Mouse (Mus musculus): ENCODE measurements around the gene Slc6a17. TPM values are rescaled to one million over a fixed set of nuclear protein-coding genes. Genes with fewer than 3 reads are reported as not detected.

Slc6a17 gene
- 1.1 TPM for polyA plus RNA-seq (2014; fragmentation: Illumina TruSeq; extraction: RNeasy Lipid Tissue Mini Kit (QIAGEN cat#74804))

DNA sequence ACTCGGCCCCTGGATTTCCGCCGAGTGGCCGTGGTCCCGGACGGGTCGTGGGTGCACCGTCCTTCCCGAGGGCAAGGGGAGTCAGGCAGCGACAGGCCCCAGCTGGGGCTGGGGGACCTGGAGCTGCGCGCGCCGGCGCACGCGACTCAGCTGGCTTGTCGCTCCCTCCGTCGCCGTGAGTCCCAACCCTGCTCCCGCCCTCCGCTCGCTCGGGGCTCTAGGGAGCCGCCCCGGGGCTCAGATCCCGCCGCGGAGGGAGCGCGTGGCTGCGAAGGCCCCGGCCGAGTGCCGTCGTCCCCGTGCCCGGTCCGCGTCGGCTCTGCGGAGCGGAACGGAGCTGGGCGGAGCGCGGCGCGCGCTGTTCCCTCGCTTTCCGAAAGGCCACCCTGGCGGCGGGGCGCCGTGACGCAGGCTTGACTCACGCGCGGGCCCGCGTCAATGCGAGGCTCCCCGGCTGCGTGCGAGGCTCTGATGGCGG, at the start of gene Slc6a17:
TSS of gene Slc6a17 (minus strand) at position 388 of the 478 bp plus-strand sequence.

DNA sequence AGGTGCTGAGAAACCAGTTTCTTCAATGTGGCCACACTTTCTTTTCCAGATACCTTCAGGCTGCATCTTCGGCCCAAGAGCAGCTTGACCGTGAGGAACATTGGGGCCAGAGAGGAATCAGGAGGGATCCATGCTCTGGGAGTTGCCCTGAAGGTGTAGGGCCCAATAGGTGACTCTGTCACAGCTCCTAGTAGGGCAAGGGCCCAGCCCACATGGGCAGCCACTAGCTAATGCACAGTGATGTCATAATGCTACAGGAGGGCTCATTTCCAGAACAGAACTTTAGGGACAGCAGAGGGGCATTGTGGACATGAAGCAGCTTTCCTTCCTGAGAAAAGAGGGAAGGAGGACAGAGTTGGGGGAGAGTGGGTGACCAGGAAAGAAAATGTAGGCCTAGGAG, 37.0 kb upstream of the Slc6a17 start, which contains the start of gene Ubl4b:
TSS of gene Ubl4b (minus strand) at position 232 of the 400 bp plus-strand sequence.

DNA sequence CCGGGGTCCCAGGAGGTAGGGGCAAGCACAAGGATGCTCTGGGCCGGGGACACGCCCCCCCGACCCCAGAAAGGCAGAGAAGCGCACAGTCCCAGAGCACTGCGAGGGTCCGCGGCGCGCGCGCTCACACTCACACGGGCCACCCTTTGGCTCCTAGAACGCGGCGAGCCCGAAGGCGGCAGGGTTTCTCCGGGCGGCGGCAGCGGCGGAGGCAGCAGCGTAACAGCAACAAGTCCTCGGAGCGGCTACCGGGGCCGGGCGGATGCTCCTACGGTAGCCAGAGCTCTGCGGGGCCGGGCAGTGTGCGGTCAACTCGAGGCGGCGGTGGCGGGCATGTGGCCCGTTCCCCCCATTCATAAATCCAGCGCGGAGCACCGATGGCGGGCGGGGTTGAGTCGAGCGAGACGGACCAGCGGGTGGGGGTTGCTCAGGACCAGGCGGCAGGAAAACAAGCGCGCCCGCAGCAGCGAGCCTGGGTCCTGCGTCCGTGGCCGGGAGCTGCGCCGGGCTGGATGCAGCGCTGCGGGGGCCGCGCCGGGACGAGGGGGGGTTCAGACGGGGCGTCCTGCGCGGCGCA, 58.5 kb downstream of the Slc6a17 start, which contains the start of gene Kcnc4:
TSS of gene Kcnc4 (minus strand) at position 357 of the 577 bp plus-strand sequence.

Other genes starting within 250 kb of the Slc6a17 start
- 150 TPM for gene Lamtor5, start 239.2 kb downstream of the Slc6a17 start, polyA plus RNA-seq (2014; fragmentation: Illumina TruSeq; extraction: RNeasy Lipid Tissue Mini Kit (QIAGEN cat#74804))
- gene Slc16a4, start 226.8 kb downstream of the Slc6a17 start, polyA plus RNA-seq (2014; fragmentation: Illumina TruSeq; extraction: RNeasy Lipid Tissue Mini Kit (QIAGEN cat#74804)): 12.2 TPM
- gene Rbm15, start 184.3 kb downstream of the Slc6a17 start, polyA plus RNA-seq (2014; fragmentation: Illumina TruSeq; extraction: RNeasy Lipid Tissue Mini Kit (QIAGEN cat#74804)): 25.7 TPM
- gene Kcnc4, start 58.5 kb downstream of the Slc6a17 start, polyA plus RNA-seq (2014; fragmentation: Illumina TruSeq; extraction: RNeasy Lipid Tissue Mini Kit (QIAGEN cat#74804)): not detected
- not detected for gene Ubl4b, start 37.1 kb upstream of the Slc6a17 start, polyA plus RNA-seq (2014; fragmentation: Illumina TruSeq; extraction: RNeasy Lipid Tissue Mini Kit (QIAGEN cat#74804))
- not detected for gene Alx3, start 77.0 kb upstream of the Slc6a17 start, polyA plus RNA-seq (2014; fragmentation: Illumina TruSeq; extraction: RNeasy Lipid Tissue Mini Kit (QIAGEN cat#74804))
- gene Gm10961, start 113.3 kb upstream of the Slc6a17 start, polyA plus RNA-seq (2014; fragmentation: Illumina TruSeq; extraction: RNeasy Lipid Tissue Mini Kit (QIAGEN cat#74804)): not detected
- gene Strip1, start 113.7 kb upstream of the Slc6a17 start, polyA plus RNA-seq (2014; fragmentation: Illumina TruSeq; extraction: RNeasy Lipid Tissue Mini Kit (QIAGEN cat#74804)): 5.2 TPM
- gene Ahcyl1, start 178.5 kb upstream of the Slc6a17 start, polyA plus RNA-seq (2014; fragmentation: Illumina TruSeq; extraction: RNeasy Lipid Tissue Mini Kit (QIAGEN cat#74804)): 303 TPM
- 10.7 TPM for gene Csf1, start 242.5 kb upstream of the Slc6a17 start, polyA plus RNA-seq (2014; fragmentation: Illumina TruSeq; extraction: RNeasy Lipid Tissue Mini Kit (QIAGEN cat#74804))

All from ovary, adult 10 weeks (tissue).